Mouse (Mus musculus): ENCODE measurements around the gene Bcl2a1d.
"Not testable (repeated sequence)": the region's sequence is repeated elsewhere in the genome, so short reads cannot be mapped to it uniquely, and the experiment has no call there.

Gene Bcl2a1d

GRCm38 (mm10) chr9:88731728-88732127, at the start of gene Bcl2a1d:
Bcl2a1d (minus strand) TSS chr9:88731914.
- DNase-seq (ENCODE audit: low read depth, low spot score), result not testable (repeated sequence)

GRCm38 (mm10) chr9:88770239-88770638, 38.5 kb upstream of the Bcl2a1d start:
- not testable (repeated sequence) for DNase-seq (ENCODE audit: low read depth, low spot score)

DNA sequence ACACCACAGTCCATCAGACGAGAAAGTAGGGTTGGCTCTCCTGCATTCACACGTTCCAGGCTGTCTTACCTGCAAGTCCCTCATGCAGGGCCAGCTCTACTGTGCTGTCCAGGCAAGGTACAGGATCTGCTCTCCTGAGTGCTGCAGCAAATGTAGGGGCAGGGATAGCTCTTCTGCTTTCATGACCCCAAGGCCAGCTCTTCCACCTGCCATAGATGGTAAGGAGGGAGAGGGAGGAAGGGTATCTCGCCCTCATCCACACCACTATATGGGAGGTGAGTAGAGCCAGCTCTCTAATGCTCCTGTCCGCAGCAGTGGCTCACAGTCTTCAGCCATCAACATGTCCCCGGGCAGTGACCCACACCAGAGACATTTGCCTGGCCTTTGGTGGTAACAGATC, 37.8 kb upstream of the Bcl2a1d start:
- not testable (repeated sequence) for DNase-seq (ENCODE audit: low read depth, low spot score)

DNA sequence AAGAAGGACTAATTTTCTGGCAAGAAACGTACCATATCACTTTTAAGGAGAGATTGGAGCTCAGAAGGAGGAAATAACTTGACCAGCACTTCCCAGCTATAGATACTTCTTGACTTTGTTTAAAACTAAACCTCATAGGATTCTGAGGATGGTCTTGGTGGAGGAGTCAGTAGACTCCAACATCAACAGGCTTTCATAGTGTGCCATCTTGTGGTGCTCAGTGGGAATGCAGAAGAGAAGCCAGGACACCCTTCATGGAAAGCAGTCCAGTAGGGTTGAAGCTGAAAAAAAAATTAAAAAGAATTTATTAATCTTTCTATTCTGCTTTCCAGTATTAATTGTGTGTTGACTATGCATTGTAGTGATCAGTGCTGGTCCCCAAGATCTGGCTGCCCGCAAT, 15.0 kb upstream of the Bcl2a1d start:
- DNase-seq (ENCODE audit: low read depth, low spot score), result not testable (repeated sequence)

DNA sequence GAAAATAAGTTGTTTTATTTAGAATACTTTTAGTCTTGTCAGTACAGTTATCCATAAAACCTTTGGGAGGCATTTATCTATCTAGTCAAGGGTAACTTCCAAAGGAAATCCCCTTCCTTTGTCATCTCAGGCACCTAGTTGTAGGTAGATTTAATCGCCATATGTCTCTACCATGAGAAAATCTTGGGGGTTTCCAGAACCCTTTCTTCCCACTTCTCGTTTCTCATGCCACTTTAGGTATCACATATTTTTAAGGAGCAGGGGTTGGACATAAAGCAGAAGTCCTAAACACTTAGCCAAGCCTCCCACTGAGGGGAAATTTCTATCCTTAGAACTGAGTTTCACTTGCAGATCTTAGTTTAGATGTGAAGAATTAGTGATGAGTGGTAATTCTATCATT, 14.3 kb upstream of the Bcl2a1d start:
- not testable (repeated sequence) for DNase-seq (ENCODE audit: low read depth, low spot score)

GRCm38 (mm10) chr9:88735289-88735688, 3.6 kb upstream of the Bcl2a1d start:
- DNase-seq (ENCODE audit: low read depth, low spot score), result not testable (repeated sequence)

GRCm38 (mm10) chr9:88733182-88733581, 1.5 kb upstream of the Bcl2a1d start:
- DNase-seq (ENCODE audit: low read depth, low spot score), result not testable (repeated sequence)

GRCm38 (mm10) chr9:88732334-88732733, 620 bp upstream of the Bcl2a1d start:
- DNase-seq (ENCODE audit: low read depth, low spot score), result not testable (repeated sequence)

GRCm38 (mm10) chr9:88728311-88728710, 3.4 kb downstream of the Bcl2a1d start:
- not testable (repeated sequence) for DNase-seq (ENCODE audit: low read depth, low spot score)

- not testable (repeated sequence) for DNase-seq (ENCODE audit: low read depth, low spot score)
Observed at GRCm38 (mm10) chr9:88721628-88722027, 10.1 kb downstream of the Bcl2a1d start.

DNA sequence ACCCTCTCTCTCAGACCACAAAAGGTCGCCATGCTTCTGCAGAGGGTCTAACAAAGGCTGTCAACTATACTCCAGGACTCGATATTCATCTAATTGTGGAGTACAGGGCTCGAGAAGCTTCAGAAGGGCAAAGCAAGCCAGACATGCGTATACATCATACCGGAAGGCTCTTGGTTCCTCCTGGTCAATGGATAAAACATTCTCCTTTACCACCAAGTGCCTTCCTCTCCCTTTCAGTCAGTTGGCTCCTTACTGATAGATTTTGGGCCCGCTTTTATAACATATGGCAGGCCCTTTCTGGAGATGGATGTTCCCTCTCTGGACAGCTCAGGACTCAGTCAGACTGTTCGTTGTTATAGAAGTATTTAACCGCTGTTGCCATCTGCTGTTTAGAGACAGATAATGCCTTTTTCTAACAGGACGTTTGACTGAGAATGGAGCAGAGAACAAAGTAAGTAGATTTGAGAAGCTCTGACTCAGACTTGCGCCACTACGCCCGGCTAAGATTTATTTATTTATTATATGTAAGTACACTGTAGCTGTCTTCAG, 11.7 kb downstream of the Bcl2a1d start, which contains the start of gene Mthfsl:
TSS of gene Mthfsl (minus strand) at position 308 of the 549 bp plus-strand sequence.
- DNase-seq (ENCODE audit: low read depth, low spot score), result not testable (repeated sequence)

- not testable (repeated sequence) for DNase-seq (ENCODE audit: low read depth, low spot score)
Observed at GRCm38 (mm10) chr9:88719073-88719921, 12.4 kb downstream of the Bcl2a1d start.

DNA sequence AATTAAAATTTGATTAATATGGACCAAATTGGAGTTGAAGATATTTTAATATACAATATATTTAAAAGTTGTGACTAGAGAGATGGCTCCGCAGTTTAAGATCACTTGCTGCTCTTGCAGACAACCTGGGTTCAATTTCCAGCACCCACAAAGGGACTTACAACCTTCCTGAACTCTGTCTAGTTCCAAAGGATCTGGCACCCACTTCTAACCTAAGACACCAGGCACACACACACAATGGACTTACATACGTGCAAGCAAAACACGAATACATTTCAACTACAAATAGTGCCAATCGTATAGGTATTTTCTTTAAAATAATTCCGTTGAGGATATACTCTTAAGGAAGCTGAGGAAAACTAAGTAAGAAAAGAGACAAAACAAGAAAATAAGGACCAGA, 13.1 kb downstream of the Bcl2a1d start:
- not testable (repeated sequence) for DNase-seq (ENCODE audit: low read depth, low spot score)

GRCm38 (mm10) chr9:88718140-88718539, 13.6 kb downstream of the Bcl2a1d start:
- not testable (repeated sequence) for DNase-seq (ENCODE audit: low read depth, low spot score)

GRCm38 (mm10) chr9:88714515-88714914, 17.2 kb downstream of the Bcl2a1d start:
- DNase-seq (ENCODE audit: low read depth, low spot score), result not testable (repeated sequence)

DNA sequence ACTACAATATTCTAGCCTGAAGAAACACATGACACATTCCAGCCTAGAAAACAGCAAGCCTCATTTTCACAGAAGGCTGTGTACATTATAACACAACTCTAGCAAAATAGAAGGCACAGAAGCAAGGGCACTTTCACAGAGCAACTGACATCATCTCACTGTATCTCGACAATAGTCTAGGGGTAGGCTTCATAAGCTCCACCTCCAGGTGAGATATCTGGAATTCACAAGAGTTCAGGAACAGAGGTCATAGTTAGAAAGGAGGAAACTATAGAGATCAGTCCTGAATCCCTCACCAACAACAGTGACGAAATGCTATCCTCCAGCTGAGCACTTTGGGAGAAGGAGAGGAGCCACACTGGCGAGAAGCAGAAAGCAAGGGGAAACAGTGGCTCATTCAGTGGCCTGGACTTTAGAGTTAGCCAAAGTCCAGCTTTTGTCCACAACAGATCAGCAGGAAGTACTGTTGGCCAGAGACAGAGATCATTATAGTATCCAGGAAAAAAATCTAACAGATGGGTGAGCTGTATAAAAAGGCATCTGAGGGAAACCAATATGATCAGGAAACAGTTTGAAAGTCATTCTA, 19.5 kb downstream of the Bcl2a1d start:
- DNase-seq (ENCODE audit: low read depth, low spot score), result not testable (repeated sequence)

- not testable (repeated sequence) for DNase-seq (ENCODE audit: low read depth, low spot score)
Observed at GRCm38 (mm10) chr9:88710910-88711438, 20.7 kb downstream of the Bcl2a1d start.

GRCm38 (mm10) chr9:88710439-88710838, 21.3 kb downstream of the Bcl2a1d start:
- DNase-seq (ENCODE audit: low read depth, low spot score), result not testable (repeated sequence)

DNA sequence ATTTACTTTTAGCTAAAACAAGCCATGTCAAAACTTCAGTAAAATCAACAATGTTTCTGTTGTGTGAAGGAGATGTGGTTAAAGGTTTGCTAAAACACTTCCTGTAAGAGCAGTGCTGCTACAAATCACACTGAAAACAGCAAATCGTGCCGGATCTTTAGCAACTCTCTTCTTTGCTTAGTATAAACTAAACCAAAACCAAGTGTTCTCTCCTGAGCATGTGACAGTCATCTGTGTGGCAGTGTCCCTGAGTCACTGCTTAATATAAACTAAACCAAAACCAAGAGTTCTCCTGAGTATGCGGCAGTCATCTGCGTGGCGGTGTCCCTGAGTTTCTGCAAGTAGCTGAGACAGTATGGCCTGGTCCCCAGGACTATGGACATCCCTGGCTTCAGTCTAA, 21.9 kb downstream of the Bcl2a1d start:
- not testable (repeated sequence) for DNase-seq (ENCODE audit: low read depth, low spot score)

DNA sequence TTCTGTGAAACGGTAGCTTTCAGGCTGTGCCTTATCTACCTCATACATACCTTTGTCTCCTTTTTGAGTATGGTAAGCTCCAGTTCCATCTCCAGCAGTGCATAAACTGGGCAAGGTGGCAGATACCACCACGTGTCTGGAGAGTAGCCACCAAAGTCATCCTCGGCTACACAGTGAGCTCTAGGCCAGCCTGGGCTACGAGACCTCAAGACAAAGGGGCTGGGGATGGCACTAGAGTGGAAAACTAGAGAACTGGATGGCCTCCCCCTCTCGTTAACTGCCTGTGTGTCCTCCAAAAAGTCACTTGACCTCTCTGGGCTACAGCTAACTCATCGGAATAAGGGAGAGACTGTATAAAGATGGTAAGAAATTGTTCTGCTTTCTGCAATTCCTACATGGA, 22.4 kb downstream of the Bcl2a1d start:
- no peak for DNase-seq (ENCODE audit: low read depth, low spot score)

DNA sequence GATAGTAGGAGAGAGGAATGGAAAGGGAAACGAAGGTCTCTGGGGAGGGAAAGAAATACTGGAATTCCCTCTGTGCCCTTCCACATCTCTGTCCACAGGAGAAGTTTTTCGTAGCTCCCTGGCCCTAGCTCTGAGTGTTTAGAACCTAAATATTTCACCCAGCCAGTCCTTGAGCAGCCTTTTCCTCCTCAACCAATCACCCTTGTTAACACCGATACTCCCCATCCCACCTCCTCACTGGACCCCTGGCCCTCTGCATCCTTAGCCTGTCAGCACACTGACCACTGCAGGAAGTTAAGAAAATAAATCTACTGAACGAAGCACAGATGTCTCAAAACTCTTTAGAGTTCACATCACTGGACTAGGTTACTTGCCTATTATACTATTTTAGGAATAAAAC, 25.0 kb downstream of the Bcl2a1d start:
- DNase-seq (ENCODE audit: low read depth, low spot score), result no peak

GRCm38 (mm10) chr9:88705157-88705556, 26.6 kb downstream of the Bcl2a1d start:
- not testable (repeated sequence) for DNase-seq (ENCODE audit: low read depth, low spot score)
